Mouse (Mus musculus) Muller cell, postnatal 12 days (primary cell): ENCODE data around the gene Sprr1b.
A peak's percentile ranks its signal among the peaks of the same experiment; 100 is the strongest.
"Not testable (repeated sequence)": the region's sequence is repeated elsewhere in the genome, so short reads cannot be mapped to it uniquely, and the experiment has no call there.

Source experiments
- DNase-seq: peaks from one replicate; pipeline ENCODE4 v3.0.0-alpha.2; 2015; ENCODE audit errors: inconsistent ontology term

Gene Sprr1b

GRCm38 (mm10) chr3:92438689-92439088 is at the start of gene Sprr1b:
Sprr1b (minus strand) TSS chr3:92438789.
- no peak for DNase-seq

DNA sequence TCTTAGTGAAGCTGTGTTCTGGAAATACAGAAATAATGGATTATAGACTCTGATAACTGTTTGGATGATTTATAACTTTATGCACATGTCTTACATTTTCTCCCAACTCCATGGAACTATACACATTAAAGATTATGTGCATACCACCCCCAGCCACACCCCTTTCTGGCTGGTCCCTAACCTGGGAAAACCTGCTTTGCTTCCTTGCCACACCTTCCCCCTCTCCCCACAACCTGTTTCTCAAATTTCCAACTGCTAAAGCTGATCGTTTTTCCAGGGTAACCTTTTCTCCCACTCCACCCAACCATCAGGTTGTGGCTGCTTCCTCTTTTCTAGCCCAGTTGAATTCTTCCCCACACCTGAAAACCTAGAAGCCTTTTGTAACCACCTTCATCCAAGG is 47.7 kb upstream of the Sprr1b start:
- DNase-seq, result no peak

GRCm38 (mm10) chr3:92485863-92486262 is 47.3 kb upstream of the Sprr1b start, which contains the start of gene Sprr1a:
Sprr1a (minus strand) TSS chr3:92485895.
- DNase-seq, result peak; percentile 50

- DNase-seq, result not testable (repeated sequence)
Measured at GRCm38 (mm10) chr3:92481249-92481648, 42.7 kb upstream of the Sprr1b start.

DNA sequence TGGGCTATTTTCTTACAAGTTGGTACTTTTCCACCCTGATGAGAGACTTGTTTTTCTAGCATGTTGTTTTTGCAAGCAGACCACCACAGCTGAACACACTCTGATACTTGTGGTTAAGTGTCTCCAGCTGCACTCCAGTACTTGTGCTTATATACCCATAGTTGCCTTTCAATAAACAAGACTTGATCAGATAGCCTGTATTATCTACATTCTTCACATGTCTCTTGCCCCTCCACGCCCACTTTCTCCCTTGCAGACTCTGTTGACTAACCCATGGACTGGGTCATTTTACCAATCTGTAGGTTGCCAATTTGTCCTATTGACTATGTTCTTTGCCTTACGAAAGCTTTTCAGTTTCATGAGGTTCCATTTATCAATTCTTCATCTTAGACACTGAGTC is 31.5 kb upstream of the Sprr1b start:
- DNase-seq, result no peak

- DNase-seq, result peak; percentile 13
Measured at GRCm38 (mm10) chr3:92467424-92467823, 28.8 kb upstream of the Sprr1b start.

- DNase-seq, result no peak
Measured at GRCm38 (mm10) chr3:92466576-92466975, 28.0 kb upstream of the Sprr1b start.

- DNase-seq, result no peak
Measured at GRCm38 (mm10) chr3:92458620-92459019, 20.0 kb upstream of the Sprr1b start, which contains the start of gene Sprr3. Sprr3 (minus strand) TSS chr3:92458720.

DNA sequence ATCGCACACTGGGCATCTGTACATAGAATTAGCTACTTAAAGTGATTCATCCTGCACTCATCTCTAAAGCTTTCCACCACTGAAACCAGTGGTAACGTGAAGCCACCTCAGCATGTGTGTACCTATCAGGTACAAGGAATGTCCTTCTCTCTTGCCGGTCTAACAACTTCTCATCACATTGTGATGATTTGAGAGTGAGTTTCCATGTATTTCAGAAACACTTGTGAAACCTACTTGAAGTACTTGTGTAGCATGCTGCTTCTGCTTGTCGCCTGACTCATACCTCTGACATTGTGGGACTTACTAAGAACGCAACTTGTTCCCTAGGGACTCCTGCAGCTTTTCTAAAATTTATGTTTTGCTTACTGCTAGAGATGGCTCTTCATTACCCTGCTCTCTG is 16.6 kb upstream of the Sprr1b start:
- no peak for DNase-seq

GRCm38 (mm10) chr3:92440177-92440576 is 1.6 kb upstream of the Sprr1b start:
- no peak for DNase-seq

DNA sequence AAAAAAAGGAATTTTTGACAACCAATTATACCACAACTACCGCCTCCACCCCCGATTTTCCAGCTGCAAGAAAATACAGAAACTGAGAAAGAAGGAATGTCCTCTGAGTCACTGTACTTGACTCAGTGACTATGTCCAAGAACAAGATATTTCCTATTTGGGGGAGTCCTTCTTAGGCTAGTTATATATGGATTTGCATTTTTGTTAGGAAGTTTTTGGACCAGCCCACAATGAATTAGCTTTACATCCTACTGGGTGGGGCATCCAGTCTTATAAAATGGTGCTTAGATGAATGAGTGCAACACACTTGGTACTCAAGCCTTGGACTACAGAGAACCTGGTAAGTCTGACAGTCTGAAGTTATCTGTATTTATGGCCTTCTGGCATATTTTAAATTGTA is 6.3 kb downstream of the Sprr1b start, which contains the start of gene Sprr2k:
TSS of gene Sprr2k (plus strand) at position 301 of the 400 bp plus-strand sequence.
- no peak for DNase-seq

DNA sequence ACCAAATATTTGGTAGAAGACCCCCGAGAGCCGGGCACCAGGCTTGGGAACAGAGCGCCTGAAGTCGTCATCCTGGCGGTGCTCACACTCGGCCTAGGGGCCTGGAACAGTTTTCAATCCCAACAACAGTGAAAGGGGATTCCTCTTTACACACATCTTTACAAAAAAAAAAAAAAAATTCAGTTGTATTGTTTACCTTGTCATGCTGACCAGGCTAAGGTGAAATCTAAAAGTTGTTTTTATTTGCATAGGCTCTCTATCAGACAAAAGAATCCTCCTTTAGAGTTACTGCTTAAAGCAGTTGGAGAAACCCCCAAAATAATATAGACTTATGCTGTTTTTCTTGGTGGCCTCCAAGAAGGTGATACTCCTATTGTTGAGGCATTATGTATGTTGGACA is 9.3 kb downstream of the Sprr1b start, which contains the start of gene Gm9774:
TSS of gene Gm9774 (minus strand) at position 101 of the 400 bp plus-strand sequence.
- DNase-seq, result no peak

GRCm38 (mm10) chr3:92417782-92418181 is 20.8 kb downstream of the Sprr1b start, which contains the start of gene Sprr2j-ps:
Sprr2j-ps (plus strand) TSS chr3:92418082.
- DNase-seq, result no peak

DNA sequence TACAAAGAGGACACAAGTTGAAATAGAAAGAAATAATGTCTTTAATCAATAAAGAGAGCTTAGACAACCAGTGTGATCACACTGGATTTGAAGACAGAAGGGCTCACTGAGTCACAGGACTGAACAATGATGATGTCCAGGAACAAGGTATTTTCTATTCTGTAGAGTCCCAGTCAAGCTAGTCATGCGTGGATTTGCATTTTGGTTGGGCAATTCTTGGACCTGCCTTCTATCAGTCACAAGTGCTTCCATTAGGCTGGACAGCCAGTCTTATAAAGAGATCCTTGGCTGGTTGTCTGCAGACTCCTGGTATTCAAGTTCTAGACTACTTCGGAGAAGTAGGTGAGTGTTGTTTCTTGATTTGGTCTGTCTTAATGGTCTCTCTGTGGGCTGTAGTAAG is 30.9 kb downstream of the Sprr1b start, which contains the start of gene Sprr2i:
TSS of gene Sprr2i (plus strand) at position 301 of the 400 bp plus-strand sequence.
- DNase-seq, result no peak

GRCm38 (mm10) chr3:92394301-92394700 is 44.3 kb downstream of the Sprr1b start:
- peak; percentile 5 for DNase-seq
